Comparison of ENCODE assay signal across 8 mouse cellular contexts in the genomic region with DNA sequence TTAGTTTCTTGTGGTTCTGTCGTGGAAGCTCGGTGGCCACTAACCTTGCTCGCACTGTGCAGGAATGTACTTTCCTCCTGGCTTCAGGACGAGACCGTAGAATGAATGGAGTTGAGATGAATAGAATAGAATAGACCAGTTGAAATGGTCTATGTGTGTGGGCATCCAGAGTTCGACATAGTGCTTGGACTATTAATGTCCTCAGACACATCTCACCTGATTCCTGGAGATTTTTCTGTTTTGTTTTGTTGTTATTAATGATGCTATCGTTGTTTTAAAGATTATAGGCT. TPM values are rescaled to one million over a fixed set of nuclear protein-coding genes. Genes with fewer than 3 reads are reported as not detected.
DNase-seq lines count a peak whose midpoint lies in the region; ATAC-seq and TF ChIP-seq lines count a peak whose summit lies in the region.

No protein-coding gene starts in this region.

- peak overlapping the region; percentile 89 for H3K4me2 ChIP-seq in heart, embryonic 16.5 days (ENCODE audit: low read depth, low read length)
- peak overlapping the region; percentile 52 for H3K4me2 ChIP-seq in forebrain, postnatal 0 days (ENCODE audit: low read depth)
- H3K4me2 ChIP-seq in midbrain, embryonic 11.5 days = peak overlapping the region; percentile 70

- H3K4me1 ChIP-seq in heart, embryonic 16.5 days (ENCODE audit: control insufficient read depth, insufficient read depth, low read length) = peaks cover 14% of the 10 kb centered on the region
- H3K4me1 ChIP-seq in MEL (ENCODE audit: control insufficient read depth in 1 of 2, insufficient read depth in 2 of 2, low read length in 2 of 2) = peaks cover 16 to 24% of the 10 kb centered on the region in 2 experiments
- H3K4me1 ChIP-seq in forebrain, postnatal 0 days (ENCODE audit: insufficient read depth) = no peaks in the 10 kb centered on the region
- H3K4me1 ChIP-seq in midbrain, embryonic 11.5 days (ENCODE audit: control insufficient read depth, insufficient read depth, low read length) = peaks cover 7% of the 10 kb centered on the region

- peak overlapping the region; percentile 96 for H3K4me3 ChIP-seq in heart, embryonic 16.5 days (ENCODE audit: low read length)
- H3K4me3 ChIP-seq in MEL (ENCODE audit: control insufficient read depth in 1 of 2, insufficient read depth in 1 of 2, low read depth in 2 of 2, low read length in 2 of 2) = peak overlapping the region; percentile 84 to 88
- peak overlapping the region; percentile 79 for H3K4me3 ChIP-seq in forebrain, postnatal 0 days (ENCODE audit: low read depth, low read length)
- H3K4me3 ChIP-seq in midbrain, embryonic 11.5 days (ENCODE audit: low read depth, low read length) = peak overlapping the region; percentile 91

- H3K27me3 ChIP-seq in heart, embryonic 16.5 days (ENCODE audit: control insufficient read depth, insufficient read depth, low read length) = no peaks in the 10 kb centered on the region
- H3K27me3 ChIP-seq in MEL (ENCODE audit: control insufficient read depth in 1 of 2, insufficient read depth in 2 of 2, low read length in 2 of 2) = no peaks in the 10 kb centered on the region
- H3K27me3 ChIP-seq in forebrain, postnatal 0 days (ENCODE audit: insufficient read depth, low read length) = no peaks in the 10 kb centered on the region
- H3K27me3 ChIP-seq in midbrain, embryonic 11.5 days (ENCODE audit: control insufficient read depth, insufficient read depth, low read length) = no peaks in the 10 kb centered on the region

- H3K36me3 ChIP-seq in heart, embryonic 16.5 days (ENCODE audit: control insufficient read depth, insufficient read depth) = 0 out of 2 replicates have a peak, but pooled peaks cover 3% of the 10 kb centered on the region
- H3K36me3 ChIP-seq in MEL (ENCODE audit: control insufficient read depth in 1 of 2, insufficient read depth in 2 of 2, low read length in 2 of 2) = peaks cover 11 to 33% of the 10 kb centered on the region in 2 experiments
- peaks cover 3% of the 10 kb centered on the region; the same call in 1 of the 2 replicates for H3K36me3 ChIP-seq in forebrain, postnatal 0 days (ENCODE audit: insufficient read depth)
- H3K36me3 ChIP-seq in midbrain, embryonic 11.5 days (ENCODE audit: control insufficient read depth, insufficient read depth, low read length) = no peaks in the 10 kb centered on the region

- no peaks in the 10 kb centered on the region for H3K9me3 ChIP-seq in heart, embryonic 16.5 days (replicated peaks; ENCODE audit: control insufficient read depth, low read length)
- no peaks in the 10 kb centered on the region for H3K9me3 ChIP-seq in MEL (replicated peaks; ENCODE audit: insufficient read depth, low read length)
- H3K9me3 ChIP-seq in forebrain, postnatal 0 days (ENCODE audit: low read length) = no peaks in the 10 kb centered on the region
- H3K9me3 ChIP-seq in midbrain, embryonic 11.5 days (ENCODE audit: control insufficient read depth, low read length) = no peaks in the 10 kb centered on the region

- TF ChIP-seq CTCF in MEL (IDR thresholded peaks at IDR 0.05 in 2 of 3, conservative IDR thresholded peaks at IDR 0.05 in 1 of 3; ENCODE audit: control insufficient read depth in 1 of 3, insufficient read depth in 1 of 3, low read depth in 2 of 3, low read length in 3 of 3, poor library complexity in 1 of 3, severe bottlenecking in 1 of 3) = no peak
- no peak for TF ChIP-seq CTCF in forebrain, postnatal 0 days (IDR thresholded peaks at IDR 0.05; ENCODE audit: low read depth)

- no peak for DNase-seq in heart, adult 11 months
- peak; percentile 39 for DNase-seq in MEL (ENCODE audit: low read depth, low spot score)
- no peak for DNase-seq in forebrain, postnatal 0 days
- no peak for DNase-seq in midbrain, embryonic 11.5 days (ENCODE audit: low spot score, missing footprints)
- DNase-seq in retina, postnatal 1 day = no peak
- DNase-seq in left cerebral cortex, postnatal 36 days (ENCODE audit: low spot score in 2 of 2) = no peak
- no peak for DNase-seq in B cell, adult 2 months

- no peak for TF ChIP-seq EP300 in MEL (IDR thresholded peaks at IDR 0.05; ENCODE audit: low read depth in 1 of 2, low read length in 2 of 2)

- intact Hi-C loops in left cerebral cortex, postnatal 36 days (cut with DNase I) = no loop called here

- no peak for ATAC-seq in heart, embryonic 16.5 days (replicated peaks; ENCODE audit: extremely low read depth, insufficient read depth, low FRiP score)
- no peak; the same call in 1 of the 2 replicates for ATAC-seq in forebrain, postnatal 0 days
- peak; percentile 33 for ATAC-seq in midbrain, embryonic 11.5 days (ENCODE audit: low FRiP score)

- H3K9ac ChIP-seq in heart, embryonic 16.5 days (ENCODE audit: low read length) = peak overlapping the region; percentile 97
- H3K9ac ChIP-seq in MEL (ENCODE audit: control insufficient read depth, low read depth, low read length, poor library complexity, severe bottlenecking) = peak overlapping the region; percentile 96
- peak overlapping the region; percentile 78 for H3K9ac ChIP-seq in forebrain, postnatal 0 days
- H3K9ac ChIP-seq in midbrain, embryonic 11.5 days (ENCODE audit: low read length) = peak overlapping the region; percentile 91

- H3K79me2 ChIP-seq in MEL (ENCODE audit: control insufficient read depth, insufficient read depth, low read length, poor library complexity) = peaks cover 51% of the 10 kb centered on the region

- TF ChIP-seq RAD21 in MEL (IDR thresholded peaks at IDR 0.05; ENCODE audit: low read depth, low read length) = no peak

- WGBS in heart, embryonic 16.5 days = 7% methylated on average over 7 of the region's 7 CpGs
- WGBS in forebrain, postnatal 0 days = 9% methylated on average over 7 of the region's 7 CpGs
- WGBS in midbrain, embryonic 11.5 days = 10% methylated on average over 7 of the region's 7 CpGs

- TF ChIP-seq POLR2A in MEL (IDR thresholded peaks at IDR 0.05; ENCODE audit: control insufficient read depth in 1 of 2, insufficient read depth in 1 of 2, low read depth in 1 of 2, low read length in 2 of 2, poor library complexity in 1 of 2) = no peak

- H3K27ac ChIP-seq in heart, embryonic 16.5 days (ENCODE audit: low read length) = no peak overlapping the region
- H3K27ac ChIP-seq in MEL (ENCODE audit: control insufficient read depth, low read depth, low read length) = peak overlapping the region; percentile 79; the same call in 1 of the 2 replicates
- no peak overlapping the region for H3K27ac ChIP-seq in forebrain, postnatal 0 days (ENCODE audit: low read depth, low read length)
- no peak overlapping the region for H3K27ac ChIP-seq in midbrain, embryonic 11.5 days (ENCODE audit: low read depth, low read length)

TF ChIP-seq in MEL, 35 proteins besides CTCF, POLR2A, EP300 and RAD21:
- no peak for TF ChIP-seq POLR2AphosphoS2 (IDR thresholded peaks at IDR 0.05; ENCODE audit: low read length)
- no peak for TF ChIP-seq MEF2A (IDR thresholded peaks at IDR 0.05; ENCODE audit: extremely low read depth, insufficient replicate concordance, low read depth, low read length, poor library complexity, severe bottlenecking)
- TF ChIP-seq CHD1 (IDR thresholded peaks at IDR 0.05; ENCODE audit: low read depth, low read length) = peak; percentile 35; the same call in 1 of the 2 replicates

RNA-seq across cellular contexts. Expression of a gene that starts 0.8 kb away (rescaled TPM):
- 15.2 TPM in 2 replicates for polyA plus RNA-seq in heart, embryonic 16.5 days (2015; fragmentation: Nextera tagmentation; extraction: Ambion mirVana)
- total RNA-seq in MEL (2012; rRNA removed) = 36.2 and 39.4 TPM in 2 replicates
- polyA plus RNA-seq in MEL (2012; ENCODE audit: insufficient read depth in 1 of 2, insufficient read length in 2 of 2, low read depth in 1 of 2, low replicate concordance in 2 of 2, missing spikeins in 1 of 2) = 10 to 100 TPM in 1 of 2 experiments, not detected in 1; 56.0 TPM
- total RNA-seq in forebrain, postnatal 0 days (2014; rRNA removed) = 36.5 and 41.5 TPM in 2 replicates
- polyA plus RNA-seq in forebrain, postnatal 0 days (2015; fragmentation: Nextera tagmentation; extraction: Ambion mirVana) = 21.9 and 22.9 TPM in 2 replicates
- polyA plus RNA-seq in midbrain, embryonic 11.5 days (2014; fragmentation: Nextera tagmentation; extraction: Ambion mirVana) = 43.0 and 47.3 TPM in 2 replicates
- 10 to 100 TPM; 36.0 to 42.5 TPM for total RNA-seq in left cerebral cortex, postnatal 36 days (2021)

RNA-seq across cellular contexts. Expression of a gene that starts 26.9 kb away (rescaled TPM):
- polyA plus RNA-seq in heart, embryonic 16.5 days (2015; fragmentation: Nextera tagmentation; extraction: Ambion mirVana) = 2.1 and 2.3 TPM in 2 replicates
- total RNA-seq in MEL (2012; rRNA removed) = 1.6 and 1.9 TPM in 2 replicates
- 1 to 10 TPM in 1 of 2 experiments, not detected in 1; 4.2 TPM for polyA plus RNA-seq in MEL (2012; ENCODE audit: insufficient read depth in 1 of 2, insufficient read length in 2 of 2, low read depth in 1 of 2, low replicate concordance in 2 of 2, missing spikeins in 1 of 2)
- total RNA-seq in forebrain, postnatal 0 days (2014; rRNA removed) = 4.9 and 5.2 TPM in 2 replicates
- polyA plus RNA-seq in forebrain, postnatal 0 days (2015; fragmentation: Nextera tagmentation; extraction: Ambion mirVana) = 0.69 and 1.1 TPM in 2 replicates
- polyA plus RNA-seq in midbrain, embryonic 11.5 days (2014; fragmentation: Nextera tagmentation; extraction: Ambion mirVana) = 2.0 and 3.4 TPM in 2 replicates
- total RNA-seq in left cerebral cortex, postnatal 36 days (2021) = 1 to 10 TPM; 2.0 to 5.8 TPM

RNA-seq across cellular contexts. Expression of a gene that starts 51.4 kb away (rescaled TPM):
- polyA plus RNA-seq in heart, embryonic 16.5 days (2015; fragmentation: Nextera tagmentation; extraction: Ambion mirVana) = 11.1 and 11.4 TPM in 2 replicates
- 5.2 and 6.3 TPM in 2 replicates for total RNA-seq in MEL (2012; rRNA removed)
- polyA plus RNA-seq in MEL (2012; ENCODE audit: insufficient read depth in 1 of 2, insufficient read length in 2 of 2, low read depth in 1 of 2, low replicate concordance in 2 of 2, missing spikeins in 1 of 2) = 10 to 100 TPM in 1 of 2 experiments, not detected in 1; 19.4 TPM
- 16.7 and 20.3 TPM in 2 replicates for total RNA-seq in forebrain, postnatal 0 days (2014; rRNA removed)
- polyA plus RNA-seq in forebrain, postnatal 0 days (2015; fragmentation: Nextera tagmentation; extraction: Ambion mirVana) = 10.5 and 16.6 TPM in 2 replicates
- polyA plus RNA-seq in midbrain, embryonic 11.5 days (2014; fragmentation: Nextera tagmentation; extraction: Ambion mirVana) = 13.3 and 13.6 TPM in 2 replicates
- 10 to 100 TPM; 22.3 to 34.6 TPM for total RNA-seq in left cerebral cortex, postnatal 36 days (2021)

RNA-seq across cellular contexts. Expression of a gene that starts 52.0 kb away (rescaled TPM):
- 8.1 and 10.9 TPM in 2 replicates for polyA plus RNA-seq in heart, embryonic 16.5 days (2015; fragmentation: Nextera tagmentation; extraction: Ambion mirVana)
- total RNA-seq in MEL (2012; rRNA removed) = 12.0 and 12.7 TPM in 2 replicates
- 10 to 100 TPM in 1 of 2 experiments, not detected in 1; 12.9 TPM for polyA plus RNA-seq in MEL (2012; ENCODE audit: insufficient read depth in 1 of 2, insufficient read length in 2 of 2, low read depth in 1 of 2, low replicate concordance in 2 of 2, missing spikeins in 1 of 2)
- total RNA-seq in forebrain, postnatal 0 days (2014; rRNA removed) = 16.2 and 19.8 TPM in 2 replicates
- polyA plus RNA-seq in forebrain, postnatal 0 days (2015; fragmentation: Nextera tagmentation; extraction: Ambion mirVana) = 19.1 and 19.6 TPM in 2 replicates
- 13.8 and 15.9 TPM in 2 replicates for polyA plus RNA-seq in midbrain, embryonic 11.5 days (2014; fragmentation: Nextera tagmentation; extraction: Ambion mirVana)
- total RNA-seq in left cerebral cortex, postnatal 36 days (2021) = 10 to 100 TPM in 1 of 2 experiments, 1 to 10 TPM in 1; 8.5 to 16.3 TPM
